Mouse (Mus musculus): ENCODE measurements at regions not wholly inside any gene's neighbourhood (a gene's known extent, or its start where the extent isn't known, plus 50 kb on each side); places are given as distances from the start of the nearest gene placed in this dataset.
"Not testable (repeated sequence)": the region's sequence is repeated elsewhere in the genome, so short reads cannot be mapped to it uniquely, and the experiment has no call there.

DNA sequence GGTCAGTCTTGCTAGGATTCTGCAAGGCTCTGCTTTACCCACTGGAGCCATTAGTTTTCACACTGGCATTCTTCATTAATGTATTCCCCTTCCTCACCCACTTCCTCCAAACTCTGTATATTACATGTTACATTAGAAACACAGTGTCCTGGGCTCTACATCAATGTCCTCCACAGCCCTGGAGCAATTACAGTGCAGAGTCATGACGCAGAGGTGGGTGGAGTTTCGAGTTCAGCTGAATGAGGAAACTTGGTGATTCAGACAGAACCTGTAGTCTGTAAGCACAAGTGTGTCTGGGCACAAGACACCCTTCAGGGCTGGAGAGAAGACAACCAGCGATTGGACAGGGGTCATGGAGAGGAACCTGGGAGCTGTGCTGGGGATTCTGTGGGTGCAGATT, 715.0 kb upstream of the Olfr1507 start:
- H3K4me2 ChIP-seq (replicated peaks; ENCODE audit: low read depth, low read length, severe bottlenecking); ATAC-seq (ENCODE audit: low FRiP score, low read depth); H3K4me3 ChIP-seq (replicated peaks; ENCODE audit: low read length); H3K36me3 ChIP-seq (ENCODE audit: control insufficient read depth, insufficient read depth, low read length); DNase-seq (ENCODE audit: low spot score); H3K4me1 ChIP-seq (ENCODE audit: control insufficient read depth, insufficient read depth, low read length); H3K9me3 ChIP-seq (ENCODE audit: control insufficient read depth, low read length); H3K27me3 ChIP-seq (ENCODE audit: control insufficient read depth, insufficient read depth, low read length); H3K9ac ChIP-seq (ENCODE audit: low read depth, low read length, severe bottlenecking); H3K27ac ChIP-seq (replicated peaks; ENCODE audit: low read depth, low read length): not testable (repeated sequence)
- no CpG with 5 or more reads among the region's 3 CpGs for WGBS

DNA sequence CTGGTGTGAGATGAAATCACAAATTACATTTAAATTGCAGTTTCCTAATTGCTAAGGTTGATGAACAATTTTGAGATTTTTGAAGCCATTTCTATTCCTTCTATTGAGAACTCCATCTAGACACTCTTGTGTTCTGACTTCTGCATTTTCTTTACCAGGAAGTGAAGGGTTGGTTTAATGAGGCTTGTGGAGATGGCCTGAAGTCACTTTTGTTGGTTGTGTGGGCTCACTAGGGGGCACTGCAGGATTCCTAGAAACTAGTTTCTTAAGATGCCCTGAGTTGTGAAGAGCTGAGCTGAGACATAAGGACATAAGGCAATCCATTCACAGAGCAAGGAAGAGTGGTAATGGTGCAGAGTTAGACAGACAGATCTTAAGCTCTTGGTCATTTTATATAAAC, 713.7 kb upstream of the Olfr1507 start:
- H3K4me1 ChIP-seq (ENCODE audit: control insufficient read depth, insufficient read depth, low read length); ATAC-seq (ENCODE audit: low FRiP score, low read depth); H3K4me2 ChIP-seq (replicated peaks; ENCODE audit: low read depth, low read length, severe bottlenecking); DNase-seq (ENCODE audit: low spot score); H3K27ac ChIP-seq (replicated peaks; ENCODE audit: low read depth, low read length); H3K27me3 ChIP-seq (ENCODE audit: control insufficient read depth, insufficient read depth, low read length); H3K4me3 ChIP-seq (replicated peaks; ENCODE audit: low read length); H3K9me3 ChIP-seq (ENCODE audit: control insufficient read depth, low read length); H3K36me3 ChIP-seq (ENCODE audit: control insufficient read depth, insufficient read depth, low read length); H3K9ac ChIP-seq (ENCODE audit: low read depth, low read length, severe bottlenecking): not testable (repeated sequence)

DNA sequence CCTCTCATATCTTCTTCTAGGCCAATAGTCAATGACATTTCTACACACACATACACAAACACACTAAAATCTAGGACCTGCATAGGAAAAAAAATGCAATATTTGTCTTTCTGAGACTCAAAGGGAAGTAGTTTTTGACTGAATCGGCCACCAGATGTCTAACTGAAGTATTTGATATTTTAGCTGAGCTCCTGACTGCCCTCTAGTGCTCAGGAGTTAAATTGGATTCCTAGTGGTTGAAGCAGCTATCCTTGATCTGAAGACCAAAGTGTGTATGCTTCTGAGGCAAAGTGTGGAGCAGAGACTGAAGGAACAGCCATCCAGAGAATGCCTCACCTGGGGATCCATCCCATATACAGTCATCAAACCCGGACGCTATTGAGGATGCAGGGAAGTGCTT, 695.4 kb upstream of the Olfr1507 start:
- not testable (repeated sequence) for H3K27ac ChIP-seq (replicated peaks; ENCODE audit: low read depth, low read length); H3K36me3 ChIP-seq (ENCODE audit: control insufficient read depth, insufficient read depth, low read length); DNase-seq (ENCODE audit: low spot score); H3K27me3 ChIP-seq (ENCODE audit: control insufficient read depth, insufficient read depth, low read length); H3K9me3 ChIP-seq (ENCODE audit: control insufficient read depth, low read length); H3K9ac ChIP-seq (ENCODE audit: low read depth, low read length, severe bottlenecking); H3K4me1 ChIP-seq (ENCODE audit: control insufficient read depth, insufficient read depth, low read length); H3K4me3 ChIP-seq (replicated peaks; ENCODE audit: low read length); ATAC-seq (ENCODE audit: low FRiP score, low read depth); H3K4me2 ChIP-seq (replicated peaks; ENCODE audit: low read depth, low read length, severe bottlenecking)
- no CpG with 5 or more reads among the region's 3 CpGs for WGBS

DNA sequence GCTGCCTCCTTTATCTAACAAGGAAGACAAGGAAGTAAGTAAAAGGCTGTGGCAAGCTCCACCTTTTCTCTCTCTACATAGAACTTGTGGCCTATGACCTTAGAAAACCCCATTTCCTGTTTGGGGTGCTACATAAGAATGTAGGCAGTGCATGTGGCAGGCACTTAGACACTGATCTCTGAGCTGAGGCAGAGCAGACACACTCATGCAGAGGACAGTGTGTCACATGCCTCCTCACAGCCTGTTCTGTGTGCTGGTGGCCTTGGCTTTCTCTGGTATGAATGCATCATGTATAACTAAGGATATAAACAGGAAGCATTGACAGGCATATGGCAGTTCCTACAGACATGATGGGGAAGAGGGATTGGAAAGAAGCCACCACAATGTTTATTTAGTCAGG, 678.5 kb upstream of the Olfr1507 start:
- not testable (repeated sequence) for H3K4me3 ChIP-seq (replicated peaks; ENCODE audit: low read length); H3K36me3 ChIP-seq (ENCODE audit: control insufficient read depth, insufficient read depth, low read length); H3K9ac ChIP-seq (ENCODE audit: low read depth, low read length, severe bottlenecking); ATAC-seq (ENCODE audit: low FRiP score, low read depth); H3K9me3 ChIP-seq (ENCODE audit: control insufficient read depth, low read length); H3K4me1 ChIP-seq (ENCODE audit: control insufficient read depth, insufficient read depth, low read length); H3K27ac ChIP-seq (replicated peaks; ENCODE audit: low read depth, low read length); H3K27me3 ChIP-seq (ENCODE audit: control insufficient read depth, insufficient read depth, low read length); H3K4me2 ChIP-seq (replicated peaks; ENCODE audit: low read depth, low read length, severe bottlenecking); DNase-seq (ENCODE audit: low spot score)

DNA sequence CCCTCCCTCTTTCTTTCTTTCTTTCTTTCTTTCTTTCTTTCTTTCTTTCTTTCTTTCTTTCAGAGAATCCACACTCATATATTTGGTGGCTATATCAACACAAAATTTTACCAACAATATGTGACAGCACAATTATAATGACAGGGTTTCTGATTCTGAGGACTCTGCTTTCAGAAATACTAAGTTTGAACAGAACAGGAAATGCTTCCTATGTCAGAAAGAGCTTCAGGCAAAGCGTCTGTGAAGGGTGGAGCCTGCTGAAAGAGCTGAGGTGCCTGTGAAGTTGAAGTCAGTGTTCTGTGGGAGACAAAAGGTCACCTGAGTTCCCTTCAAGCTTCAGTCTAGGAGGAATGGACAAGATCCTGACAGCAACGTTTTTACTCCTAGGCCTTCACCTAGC, 670.8 kb upstream of the Olfr1507 start:
- H3K9ac ChIP-seq (ENCODE audit: low read depth, low read length, severe bottlenecking); ATAC-seq (ENCODE audit: low FRiP score, low read depth); H3K27me3 ChIP-seq (ENCODE audit: control insufficient read depth, insufficient read depth, low read length); H3K36me3 ChIP-seq (ENCODE audit: control insufficient read depth, insufficient read depth, low read length); DNase-seq (ENCODE audit: low spot score); H3K4me3 ChIP-seq (replicated peaks; ENCODE audit: low read length); H3K27ac ChIP-seq (replicated peaks; ENCODE audit: low read depth, low read length); H3K4me1 ChIP-seq (ENCODE audit: control insufficient read depth, insufficient read depth, low read length); H3K4me2 ChIP-seq (replicated peaks; ENCODE audit: low read depth, low read length, severe bottlenecking); H3K9me3 ChIP-seq (ENCODE audit: control insufficient read depth, low read length): not testable (repeated sequence)
- WGBS, result no CpG with 5 or more reads among the region's 2 CpGs

DNA sequence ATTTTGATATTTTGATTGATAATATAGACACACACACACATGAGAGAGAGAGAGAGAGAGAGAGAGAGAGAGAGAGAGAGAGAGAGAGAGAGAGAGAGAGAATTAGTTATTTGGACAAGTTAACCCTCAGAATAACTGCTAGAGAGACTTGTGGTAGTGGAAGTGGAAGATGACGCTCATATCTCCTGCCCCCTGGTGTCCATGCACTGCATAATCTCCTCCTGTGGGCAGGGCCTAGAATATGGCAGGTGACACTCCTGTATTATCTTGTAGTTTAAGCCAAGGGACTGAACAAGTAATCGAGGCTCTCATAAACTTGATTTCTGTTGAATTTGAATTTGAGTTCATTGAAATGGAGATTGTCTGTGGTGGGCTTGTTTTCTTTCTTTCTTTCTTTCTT, 663.5 kb upstream of the Olfr1507 start:
- H3K4me2 ChIP-seq (replicated peaks; ENCODE audit: low read depth, low read length, severe bottlenecking); H3K4me3 ChIP-seq (replicated peaks; ENCODE audit: low read length); DNase-seq (ENCODE audit: low spot score); ATAC-seq (ENCODE audit: low FRiP score, low read depth); H3K4me1 ChIP-seq (ENCODE audit: control insufficient read depth, insufficient read depth, low read length); H3K27me3 ChIP-seq (ENCODE audit: control insufficient read depth, insufficient read depth, low read length); H3K9me3 ChIP-seq (ENCODE audit: control insufficient read depth, low read length); H3K9ac ChIP-seq (ENCODE audit: low read depth, low read length, severe bottlenecking); H3K27ac ChIP-seq (replicated peaks; ENCODE audit: low read depth, low read length); H3K36me3 ChIP-seq (ENCODE audit: control insufficient read depth, insufficient read depth, low read length): not testable (repeated sequence)
- WGBS, result no CpG with 5 or more reads among the region's 2 CpGs

DNA sequence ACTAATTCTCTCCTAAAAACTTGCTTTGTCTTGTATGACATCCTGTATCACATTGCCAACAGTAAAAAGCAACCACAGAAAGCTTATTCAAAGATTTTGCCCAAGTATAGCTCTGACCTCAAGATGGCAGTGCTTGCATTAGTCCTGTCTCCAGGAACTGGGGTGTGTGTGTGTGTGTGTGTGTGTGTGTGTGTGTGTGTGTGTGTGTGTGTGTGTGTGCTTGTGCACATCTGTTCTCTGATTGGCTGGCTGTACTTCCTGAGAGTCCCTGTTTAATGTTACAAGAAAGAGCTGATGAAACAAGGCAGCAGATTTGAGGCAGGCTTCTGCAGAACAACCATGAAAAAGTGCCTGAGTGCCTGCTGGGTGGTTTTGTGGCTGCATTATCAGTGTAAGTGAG, 639.2 kb upstream of the Olfr1507 start:
- not testable (repeated sequence) for DNase-seq (ENCODE audit: low spot score); ATAC-seq (ENCODE audit: low FRiP score, low read depth)

DNA sequence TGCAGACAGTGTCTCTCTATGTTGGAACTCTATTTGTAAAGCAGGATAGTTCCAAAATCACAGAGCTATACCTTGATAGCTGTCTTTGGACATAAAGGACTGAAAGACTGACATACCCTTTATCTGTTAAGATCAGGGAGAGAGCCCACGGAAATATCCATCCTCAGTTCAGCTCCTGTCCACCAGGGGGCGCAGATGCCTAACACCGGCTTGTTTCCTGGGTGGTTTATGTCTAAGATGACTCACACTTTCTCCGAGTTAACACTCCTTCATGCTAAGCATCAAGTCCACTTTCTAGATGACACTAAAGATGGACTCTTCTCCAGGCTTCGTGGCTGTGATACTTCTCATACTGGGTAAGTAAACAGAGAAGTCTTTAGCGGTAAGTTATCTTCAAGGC, 636.8 kb upstream of the Olfr1507 start:
- not testable (repeated sequence) for H3K36me3 ChIP-seq (ENCODE audit: control insufficient read depth, insufficient read depth, low read length); H3K4me1 ChIP-seq (ENCODE audit: control insufficient read depth, insufficient read depth, low read length); H3K4me3 ChIP-seq (replicated peaks; ENCODE audit: low read length); H3K4me2 ChIP-seq (replicated peaks; ENCODE audit: low read depth, low read length, severe bottlenecking); H3K9ac ChIP-seq (ENCODE audit: low read depth, low read length, severe bottlenecking); H3K27ac ChIP-seq (replicated peaks; ENCODE audit: low read depth, low read length); ATAC-seq (ENCODE audit: low FRiP score, low read depth); H3K9me3 ChIP-seq (ENCODE audit: control insufficient read depth, low read length); H3K27me3 ChIP-seq (ENCODE audit: control insufficient read depth, insufficient read depth, low read length)
- peak; percentile 44 for DNase-seq (ENCODE audit: low spot score)
- 31% methylated on average over 6 of the region's 6 CpGs for WGBS

More for the DNA sequence above, 639.2 kb upstream of the Olfr1507 start:
- not testable (repeated sequence) for H3K9me3 ChIP-seq (ENCODE audit: control insufficient read depth, low read length); H3K4me3 ChIP-seq (replicated peaks; ENCODE audit: low read length); H3K4me2 ChIP-seq (replicated peaks; ENCODE audit: low read depth, low read length, severe bottlenecking); H3K27ac ChIP-seq (replicated peaks; ENCODE audit: low read depth, low read length); H3K4me1 ChIP-seq (ENCODE audit: control insufficient read depth, insufficient read depth, low read length); H3K36me3 ChIP-seq (ENCODE audit: control insufficient read depth, insufficient read depth, low read length); H3K27me3 ChIP-seq (ENCODE audit: control insufficient read depth, insufficient read depth, low read length); H3K9ac ChIP-seq (ENCODE audit: low read depth, low read length, severe bottlenecking)

DNA sequence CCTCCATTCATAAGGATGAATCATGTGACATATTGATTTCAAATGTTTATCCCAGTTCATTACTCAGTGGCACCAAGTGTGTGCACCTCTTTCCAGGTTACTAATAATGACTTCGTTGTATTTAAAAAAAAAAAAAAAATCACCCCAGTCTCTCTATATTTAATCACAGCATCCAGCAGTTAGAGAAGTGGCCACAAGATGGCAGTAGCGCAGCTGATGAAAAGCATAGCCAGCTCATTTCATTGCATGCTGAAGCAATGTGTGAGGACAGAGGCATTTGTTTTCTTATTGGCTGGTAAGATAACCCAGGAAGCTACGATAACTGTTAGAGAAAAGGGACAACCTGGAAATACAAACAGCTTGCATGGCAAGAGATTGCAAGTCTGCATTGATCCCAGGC, 626.2 kb upstream of the Olfr1507 start:
- H3K27me3 ChIP-seq (ENCODE audit: control insufficient read depth, insufficient read depth, low read length); ATAC-seq (ENCODE audit: low FRiP score, low read depth); H3K4me2 ChIP-seq (replicated peaks; ENCODE audit: low read depth, low read length, severe bottlenecking); H3K4me1 ChIP-seq (ENCODE audit: control insufficient read depth, insufficient read depth, low read length); H3K9me3 ChIP-seq (ENCODE audit: control insufficient read depth, low read length); DNase-seq (ENCODE audit: low spot score); H3K9ac ChIP-seq (ENCODE audit: low read depth, low read length, severe bottlenecking); H3K27ac ChIP-seq (replicated peaks; ENCODE audit: low read depth, low read length); H3K4me3 ChIP-seq (replicated peaks; ENCODE audit: low read length); H3K36me3 ChIP-seq (ENCODE audit: control insufficient read depth, insufficient read depth, low read length): not testable (repeated sequence)
- WGBS, result 28% methylated on average over 2 of the region's 3 CpGs
